ENCODE assay signal across 21 mouse cellular contexts in the genomic region with DNA sequence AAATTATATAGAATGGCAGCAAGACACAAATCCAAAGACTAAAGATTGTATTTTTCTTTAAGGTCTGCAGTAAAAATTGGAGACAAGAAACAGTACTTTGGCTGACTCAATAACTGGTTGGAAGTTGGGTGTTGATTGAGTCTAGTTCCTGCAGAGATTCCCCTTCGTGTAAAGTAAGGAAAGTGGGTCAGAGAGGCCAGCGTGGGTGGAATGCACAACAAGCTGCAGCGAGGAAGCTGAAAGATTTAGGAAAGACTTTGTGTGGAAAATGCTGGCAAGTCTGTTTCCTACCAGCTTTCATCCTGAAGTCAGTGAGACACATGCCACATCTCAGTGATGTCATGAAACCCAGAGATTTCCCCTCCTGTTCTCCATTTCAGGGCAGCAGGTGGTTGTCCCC.
DNase-seq lines count a peak whose midpoint lies in the region; ATAC-seq lines count a peak whose summit lies in the region.
"Had no signal": no experiment of that assay in that cellular context is flagged by ENCODE, and none has a peak within 500 bp of the region (broad histone marks: within the 10 kb centered on the region; RNA-seq: fewer than 3 reads in every experiment).

No protein-coding gene starts in this region.

- peak; percentile 3 for DNase-seq in layer of hippocampus, adult 11-12 months (ENCODE audit: low spot score)
- DNase-seq in layer of hippocampus, adult 9-10 months (ENCODE audit: low spot score) = no peak
- DNase-seq in left cerebral cortex, postnatal 10 days (ENCODE audit: extremely low spot score in 1 of 2, low spot score in 2 of 2) = peak; percentile 10 to 19
- peak; percentile 8 for DNase-seq in right cerebral cortex, postnatal 25 days
- DNase-seq in thymus, postnatal 14 days = no peak
- DNase-seq in gastrocnemius, adult 8-10 months (ENCODE audit: low spot score in 2 of 2) = no peak
- no peak for DNase-seq in kidney, postnatal 36 days
- DNase-seq: adrenal gland, postnatal 10 days; cerebellum, adult 11-12 months; cerebellum, adult 9-11 months; embryo, embryonic 11 days; gastrocnemius, postnatal 25 days; heart, adult 11 months; heart, postnatal 4 days; kidney, adult 8-10 months; kidney, postnatal 10 days; lung, postnatal 36 days had no signal

- ATAC-seq in frontal cortex, adult (ENCODE audit: low TSS enrichment) = peak; percentile 98
- ATAC-seq: forebrain, embryonic 16.5 days; intestine, embryonic 16.5 days; midbrain, embryonic 15.5 days had no signal

- intact Hi-C loops in left cerebral cortex, postnatal 10 days (cut with DNase I) = no loop called here

Comparison
In these comparisons a context has a peak if more than half of its experiments do, and no peak if none do; other contexts are left out.
1. DNase-seq: peak in layer of hippocampus, adult 11-12 months (single experiment), left cerebral cortex, postnatal 10 days (2 of 2) and right cerebral cortex, postnatal 25 days (single experiment); none in layer of hippocampus, adult 9-10 months (single experiment), thymus, postnatal 14 days (single experiment), gastrocnemius, adult 8-10 months (0 of 2) and kidney, postnatal 36 days (0 of 2).